Mouse (Mus musculus): ENCODE measurements around the gene Sh2d7.

DNA sequence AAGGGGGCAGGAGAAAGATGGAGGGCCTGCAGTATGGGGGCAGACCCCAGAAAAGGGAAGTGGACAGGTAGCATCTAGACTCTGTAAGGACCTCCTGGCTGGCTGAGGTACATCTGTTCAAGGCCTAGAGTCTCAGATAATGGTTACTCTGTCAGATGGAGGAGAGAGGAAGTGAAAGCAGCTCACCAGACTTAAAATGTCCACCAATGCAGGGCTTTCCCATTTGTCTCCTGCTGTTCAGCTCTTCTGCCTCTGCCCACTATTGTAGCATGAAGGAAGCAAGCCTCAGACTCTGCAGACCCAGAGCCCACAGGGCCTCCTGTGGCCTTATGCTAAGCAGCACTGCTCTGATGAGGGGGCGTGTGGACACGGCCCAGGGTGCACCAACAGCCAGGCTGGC lies 16.3 kb downstream of the Sh2d7 start:
- no peak for TF ChIP-seq CTCF (IDR thresholded peaks at IDR 0.05; ENCODE audit: low read depth)
- no peak for TF ChIP-seq EP300 (IDR thresholded peaks at IDR 0.05; ENCODE audit: low read depth)

Measured in heart, postnatal 0 days (tissue).